Mouse (Mus musculus): ENCODE measurements around the gene Car5b. TPM values are rescaled to one million over a fixed set of nuclear protein-coding genes. Genes with fewer than 3 reads are reported as not detected.

Car5b gene
- total RNA-seq (2023) = 1 to 10 TPM in 1 of 2 experiments, under 1 TPM in 1; 0.73 to 1.8 TPM

GRCm38 (mm10) chrX:164027607-164028289, at the start of gene Car5b:
Gene Car5b (minus strand): TSS chrX:164027997.

DNA sequence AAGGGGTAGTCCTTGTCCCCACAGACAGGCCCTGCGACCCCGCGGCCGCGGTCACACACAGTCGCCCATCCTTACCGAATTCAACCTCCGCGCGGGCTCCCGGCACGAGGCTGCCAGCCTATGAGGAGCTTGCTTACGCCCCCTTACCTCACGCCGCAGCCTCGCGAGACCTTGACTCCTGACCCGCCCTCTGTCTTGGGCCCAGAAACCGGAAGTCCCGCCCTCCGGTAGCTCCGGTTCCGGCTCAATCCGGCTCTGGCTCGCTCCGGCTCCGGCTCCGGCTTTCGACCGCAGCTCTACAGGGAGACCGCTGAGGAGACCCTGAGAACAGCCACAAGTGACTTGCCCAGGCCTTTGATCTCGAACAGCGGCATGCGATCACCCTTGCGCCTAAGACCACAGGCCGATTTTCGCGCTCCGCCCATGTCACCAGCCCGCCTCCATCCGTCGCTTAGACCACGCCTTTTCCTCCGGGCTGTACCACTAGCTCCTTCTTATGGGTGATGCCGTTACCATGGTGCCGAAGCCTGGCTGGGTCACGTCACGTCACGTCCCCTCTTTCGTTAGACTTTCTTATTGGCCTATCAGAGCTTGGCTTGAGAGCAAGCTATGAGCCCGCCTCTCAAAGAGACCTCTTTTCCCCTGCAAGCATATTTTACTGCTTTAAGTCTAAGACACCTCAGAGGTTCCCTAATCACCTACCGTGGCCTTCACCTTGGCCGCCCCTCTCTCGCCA, 48.4 kb upstream of the Car5b start, which contains the start of gene Siah1b:
Gene Siah1b, minus strand, starts transcription at position 454 of the 736 bp plus-strand sequence.

GRCm38 (mm10) chrX:163958467-163958875, 69.3 kb downstream of the Car5b start, which contains the start of gene Zrsr2:
Gene Zrsr2 (minus strand): TSS chrX:163958661.

Other genes with a start within 250 kb of the Car5b start
- 100 to 1,000 TPM; 156 to 225 TPM for gene Ap1s2, start 119.0 kb downstream of the Car5b start, total RNA-seq (2023)
- 10 to 100 TPM; 37.5 to 70.0 TPM for gene Zrsr2, start 69.3 kb downstream of the Car5b start, total RNA-seq (2023)
- gene Siah1b, start 48.5 kb upstream of the Car5b start, total RNA-seq (2023) = 1 to 10 TPM; 4.7 to 5.6 TPM
- gene Cltrn, start 60.8 kb upstream of the Car5b start, total RNA-seq (2023) = not detected
- gene Ace2, start 111.3 kb upstream of the Car5b start, total RNA-seq (2023) = not detected
- 10 to 100 TPM in 1 of 2 experiments, 1 to 10 TPM in 1; 9.7 to 11.8 TPM for gene Bmx, start 230.2 kb upstream of the Car5b start, total RNA-seq (2023)
- 1 to 10 TPM in 1 of 2 experiments, not detected in 1; 1.5 TPM for gene Pir, start 241.4 kb upstream of the Car5b start, total RNA-seq (2023)